In genomic region chr12:24724369-24724768, GRCm38 (mm10) we compare ENCODE assay signal across 9 mouse cellular contexts. TPM values are rescaled to one million over a fixed set of nuclear protein-coding genes. Genes with fewer than 3 reads are reported as not detected.
DNase-seq lines count a peak whose midpoint lies in the region; ATAC-seq lines count a peak whose summit lies in the region.
"Had no signal": no experiment of that assay in that cellular context is flagged by ENCODE, and none has a peak within 500 bp of the region (broad histone marks: within the 10 kb centered on the region; RNA-seq: fewer than 3 reads in every experiment).

No protein-coding gene starts in this region.

- DNase-seq in 3134 (ENCODE audit: extremely low read depth, insufficient read length, low spot score) (peak; percentile 39), ZHBTc4 (ENCODE audit: low read depth, low spot score) (peak; percentile 92)
- peak; percentile 80 for DNase-seq in lung, postnatal 10 days
- no peak for DNase-seq in layer of hippocampus, adult 8-10 months (ENCODE audit: low spot score in 2 of 2)
- DNase-seq in left cerebral cortex, adult 9 months (ENCODE audit: low spot score in 2 of 2) = no peak
- DNase-seq: adrenal gland, postnatal 25 days had no signal

- no peaks in the 10 kb centered on the region for H3K27me3 ChIP-seq in hindbrain, embryonic 12.5 days

- H3K4me1 ChIP-seq in hindbrain, embryonic 12.5 days = peaks cover 11% of the 10 kb centered on the region

- no peak overlapping the region for H3K4me2 ChIP-seq in hindbrain, embryonic 12.5 days (replicated peaks)

- WGBS in hindbrain, embryonic 12.5 days = 9% methylated on average over 2 of the region's 2 CpGs

- no peak overlapping the region for H3K4me3 ChIP-seq in hindbrain, embryonic 12.5 days

- peak; percentile 86 for ATAC-seq in hindbrain, embryonic 12.5 days (ENCODE audit: low FRiP score)
- no peak for ATAC-seq in frontal cortex, adult (ENCODE audit: low TSS enrichment)
- ATAC-seq in cerebellum, adult (ENCODE audit: insufficient number of reproducible peaks, low FRiP score, low TSS enrichment) = no peak

- no peaks in the 10 kb centered on the region for H3K36me3 ChIP-seq in hindbrain, embryonic 12.5 days

- H3K9me3 ChIP-seq in hindbrain, embryonic 12.5 days (replicated peaks) = peaks cover 6% of the 10 kb centered on the region; the same call in 1 of the 2 replicates

- peak overlapping the region; percentile 44 for H3K27ac ChIP-seq in hindbrain, embryonic 12.5 days

- no peak overlapping the region for H3K9ac ChIP-seq in hindbrain, embryonic 12.5 days

RNA-seq across cellular contexts. Expression of gene Rrm2, which starts 16.3 kb away (rescaled TPM):
- 203 and 212 TPM in 2 replicates for polyA plus RNA-seq in hindbrain, embryonic 12.5 days (2016; fragmentation: Nextera tagmentation; extraction: Ambion mirVana)
- 1 to 10 TPM; 1.3 to 2.2 (median 1.4) TPM for total RNA-seq in layer of hippocampus, adult 8-10 months (2022)

RNA-seq across cellular contexts. Expression of gene Cys1, which starts 42.8 kb away (rescaled TPM):
- 1.2 and 1.6 TPM in 2 replicates for polyA plus RNA-seq in hindbrain, embryonic 12.5 days (2016; fragmentation: Nextera tagmentation; extraction: Ambion mirVana)
- 10 to 100 TPM; 13.5 to 35.1 (median 25.8) TPM for total RNA-seq in layer of hippocampus, adult 8-10 months (2022)

Comparison
In these comparisons a context has a peak if more than half of its experiments do, and no peak if none do; other contexts are left out.
1. DNase-seq: peak in 3134 (single experiment), ZHBTc4 (single experiment) and lung, postnatal 10 days (single experiment); none in layer of hippocampus, adult 8-10 months (0 of 2) and left cerebral cortex, adult 9 months (0 of 2).